Mouse (Mus musculus): ENCODE measurements around the gene A930002H24Rik.

A930002H24Rik gene

DNA sequence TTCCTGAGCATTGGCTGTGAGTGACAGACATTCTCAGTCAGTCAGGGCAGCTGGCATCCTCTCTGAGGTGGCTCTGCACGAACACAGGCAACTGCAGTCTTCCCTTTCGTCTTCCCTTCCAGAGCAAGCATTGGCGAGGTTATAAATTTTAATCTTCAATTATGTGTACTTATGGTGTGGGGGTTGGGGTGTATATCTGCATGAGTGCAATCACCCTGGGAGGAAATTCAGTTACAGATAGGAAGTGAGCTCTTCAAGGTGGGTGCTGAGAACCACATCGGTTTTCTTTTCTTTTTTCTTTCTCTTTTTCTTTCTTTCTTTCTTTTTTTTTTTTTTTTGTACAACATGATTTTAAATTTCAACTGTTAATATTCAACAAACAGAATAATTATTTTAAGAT is 32.0 kb downstream of the A930002H24Rik start:
- no peak for DNase-seq

DNA sequence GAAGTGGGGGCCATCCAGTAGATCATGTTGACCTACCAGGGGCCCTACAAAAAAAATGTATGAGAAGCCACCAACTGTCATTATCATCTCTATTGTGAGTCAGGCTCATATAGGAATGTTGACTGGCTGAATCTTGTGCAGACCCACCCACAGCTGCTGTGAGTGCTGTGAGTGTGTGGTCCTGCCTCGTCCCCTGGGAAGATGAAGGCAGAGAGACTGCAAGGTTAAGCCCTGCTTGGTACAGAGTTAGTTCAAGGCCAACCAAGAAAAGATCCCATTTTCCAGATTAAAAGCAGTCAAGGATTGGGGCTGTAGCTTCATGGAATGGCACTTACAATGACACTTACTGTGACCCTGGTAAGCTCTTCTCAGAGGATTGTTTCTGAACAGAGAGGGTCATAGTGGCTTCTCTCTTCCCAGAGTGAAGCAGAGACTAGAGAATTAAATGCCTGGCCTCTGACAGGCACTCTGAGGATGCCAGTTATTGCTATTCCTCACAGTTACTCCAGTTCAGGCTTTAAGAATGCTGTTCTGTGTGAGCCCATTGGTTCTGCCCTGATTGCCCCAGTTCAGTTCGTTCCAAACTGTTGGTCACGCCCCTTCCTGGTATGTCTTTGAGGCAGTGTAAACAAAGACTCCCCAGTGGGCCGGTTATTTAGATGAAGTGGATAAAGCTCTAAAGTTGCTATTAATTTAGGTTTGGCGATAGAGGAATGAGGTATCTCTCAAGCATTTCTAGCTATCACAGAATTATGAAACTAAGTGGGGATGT is 34.8 kb downstream of the A930002H24Rik start:
- DNase-seq: no peak

DNA sequence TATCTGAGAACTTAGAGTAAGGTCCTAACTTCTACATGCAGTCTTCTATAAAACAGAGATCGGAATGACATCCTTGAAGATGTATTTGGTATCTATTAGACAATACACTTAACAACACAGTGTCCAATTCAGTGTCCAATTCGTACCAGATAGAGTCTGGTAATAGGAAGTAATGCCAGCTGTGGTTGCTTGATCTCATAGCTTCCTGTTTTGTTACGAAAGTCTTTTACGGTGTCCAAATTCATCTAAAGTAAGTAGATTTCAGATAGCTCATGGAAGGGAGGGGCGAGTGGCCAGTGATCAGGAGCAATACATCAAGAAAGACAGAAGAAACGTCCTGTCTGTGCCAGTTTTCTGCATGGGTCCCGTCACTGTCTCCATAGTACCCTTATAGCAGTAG is 36.8 kb downstream of the A930002H24Rik start:
- DNase-seq: no peak

DNA sequence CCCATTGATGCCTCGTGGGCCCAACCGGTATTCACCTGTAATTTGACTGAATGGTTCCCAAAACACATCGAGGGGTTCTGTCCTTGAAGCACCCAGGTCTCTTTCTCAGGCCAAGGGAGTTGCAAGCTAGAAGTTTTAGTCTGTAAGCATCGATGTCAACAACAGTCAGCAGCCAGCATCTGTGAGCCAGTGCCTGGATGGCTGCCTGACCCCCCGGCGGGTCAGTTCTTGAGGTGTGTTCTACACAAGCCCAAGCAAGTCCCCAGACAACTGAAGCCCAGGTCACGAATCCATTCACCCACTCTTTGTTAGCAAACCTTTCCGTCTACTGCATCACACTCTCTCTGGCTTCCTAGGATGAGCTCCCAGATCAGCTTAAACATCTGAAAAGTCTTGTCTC is 37.4 kb downstream of the A930002H24Rik start:
- DNase-seq: no peak

DNA sequence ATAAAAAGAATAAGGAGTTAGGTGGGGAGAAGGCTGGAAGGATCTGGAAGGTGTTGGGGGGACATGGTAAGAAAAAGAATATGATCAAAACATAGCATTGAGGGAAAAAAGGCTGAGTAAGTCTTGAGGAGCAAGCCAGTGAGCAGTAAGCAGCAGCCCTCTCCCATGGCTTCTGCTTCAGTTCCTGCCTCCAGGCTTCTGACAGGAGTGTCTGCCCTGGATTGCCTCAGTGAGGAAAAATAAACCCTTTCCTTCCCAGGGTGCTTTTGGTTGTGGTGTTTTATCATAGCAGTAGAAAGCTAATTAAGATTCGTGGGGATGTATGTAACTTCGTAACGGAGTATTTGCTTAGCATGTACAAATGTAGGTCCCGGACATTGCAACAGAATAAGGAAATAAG is 39.5 kb downstream of the A930002H24Rik start:
- DNase-seq: no peak

DNA sequence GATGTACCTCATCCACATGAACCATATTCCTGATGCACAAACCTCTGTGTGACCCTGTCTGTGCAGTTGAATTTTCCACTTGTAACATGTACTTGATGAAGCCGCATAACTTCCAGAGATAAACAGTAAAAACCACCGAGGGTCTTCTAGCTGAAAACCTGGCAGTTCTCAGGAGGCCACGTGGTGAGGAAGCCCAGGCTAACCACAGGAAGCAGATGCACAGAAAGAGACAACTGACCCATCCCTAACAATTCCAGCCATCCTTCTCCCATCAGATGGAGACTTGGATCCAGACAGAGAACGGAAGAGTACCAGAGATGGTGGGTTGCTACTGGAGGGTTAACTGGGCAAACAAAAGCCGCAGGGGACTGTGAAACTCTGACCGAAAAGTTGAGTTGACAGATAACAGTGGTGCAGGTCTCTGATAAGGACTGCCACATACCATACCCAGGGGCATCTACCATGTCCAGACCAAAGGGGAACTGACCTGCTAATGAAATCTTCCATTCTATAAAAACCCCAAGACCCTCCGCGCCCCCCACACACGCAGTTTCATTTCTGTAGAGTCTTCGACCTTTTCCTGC is 45.1 kb downstream of the A930002H24Rik start:
- DNase-seq: no peak

DNA sequence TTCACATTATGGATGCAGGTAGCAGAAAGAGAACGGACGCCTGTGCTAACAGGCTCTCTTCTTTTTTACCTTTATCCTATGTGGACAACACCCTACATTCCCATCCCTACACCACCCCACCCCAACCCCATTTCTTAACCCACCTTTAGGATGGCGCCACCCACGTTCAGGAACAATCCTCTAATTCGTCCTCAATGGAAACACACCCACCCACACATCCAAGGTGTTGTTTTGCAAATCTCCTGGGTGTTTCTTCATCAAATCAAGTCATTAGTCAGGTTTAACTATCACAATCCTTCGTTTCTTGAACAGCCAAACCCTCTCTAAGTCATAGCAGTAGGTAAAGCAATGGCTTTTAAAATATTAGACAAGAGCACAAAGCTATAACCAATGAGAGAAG is 50.0 kb downstream of the A930002H24Rik start:
- no peak for DNase-seq

All from B cell, adult 2 months (primary cell).